Mouse (Mus musculus) bone marrow macrophage, adult 2 months (primary cell): Measurements from ENCODE around the gene Nek6.

ENCODE experiments used
- CTCF ChIP-seq: IDR thresholded peaks from 2 replicates; pipeline ENCODE4 v1.5.1; 2012; ENCODE audit warnings: low read depth, mild to moderate bottlenecking, low read length, moderate library complexity
- POLR2A ChIP-seq: IDR thresholded peaks from 2 replicates; pipeline ENCODE4 v1.6.1; 2012; ENCODE audit warnings: mild to moderate bottlenecking, low read depth, low read length, borderline replicate concordance

DNA sequence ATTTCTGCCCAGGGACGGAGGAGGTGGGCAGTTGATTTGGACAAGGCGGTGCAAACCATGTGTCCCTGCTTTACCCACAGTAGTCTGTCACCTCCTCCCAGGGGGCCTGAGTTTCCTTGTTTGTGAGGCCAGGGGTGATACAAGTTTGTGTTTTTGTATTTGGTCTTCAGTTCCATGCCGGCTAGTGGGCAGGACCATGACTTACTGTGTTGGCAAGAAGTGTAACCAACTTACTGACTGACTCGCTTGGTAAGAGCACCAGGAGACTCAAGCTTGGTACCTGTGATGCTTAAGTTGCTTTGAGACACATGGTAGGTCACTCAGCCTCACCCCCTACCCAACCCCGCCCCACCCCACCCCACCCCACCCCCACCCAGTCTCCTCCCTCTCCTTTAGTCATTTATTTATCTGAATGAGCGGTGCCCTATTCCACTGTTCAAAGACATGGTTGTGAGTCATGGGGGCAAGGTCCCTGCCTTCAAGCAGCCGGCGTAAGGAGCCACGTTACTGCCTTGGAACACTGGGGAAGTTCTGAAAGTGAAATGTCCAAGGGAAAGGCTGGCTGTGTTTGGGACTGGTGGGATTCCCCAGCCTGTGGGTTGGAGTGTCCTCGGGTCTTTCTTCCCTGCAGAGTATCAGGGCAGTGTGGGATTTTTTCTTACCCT lies 12.5 kb downstream of the Nek6 start:
- TF ChIP-seq CTCF (no peak), POLR2A (no peak)
